Mouse (Mus musculus) liver, embryonic 14.5 days (tissue): Measurements from ENCODE around the gene Sec23a. TPM values are rescaled to one million over a fixed set of nuclear protein-coding genes. Genes with fewer than 3 reads are reported as not detected.

Experiments used
- ATAC-seq: fragments of 200-750 bp; cut with Nextera tagmentation; 2 replicates; pipeline ENCODE4 v1.8.0; 2017; ENCODE audit warnings: moderate number of reproducible peaks, mild to moderate bottlenecking, moderate library complexity; ENCODE audit not compliant: insufficient read depth
- DNase-seq, 3 experiments: peaks; one replicate each; pipeline ENCODE4 v3.0.0-alpha.2; 2012 to 2013; ENCODE audit warnings: low read depth in 3 of 3, low spot score in 3 of 3
- H3K27ac ChIP-seq: fragments of 300-500 bp; sonication (generic); 2 replicates; pipeline ENCODE4 v1.5.1; 2014; ENCODE audit warnings: moderate library complexity, mild to moderate bottlenecking, control low read depth, inconsistent platforms
- H3K27me3 ChIP-seq: fragments of 300-500 bp; sonication (generic); 2 replicates; pipeline ENCODE4 v1.6.1; 2014; ENCODE audit warnings: mild to moderate bottlenecking, low read length, moderate library complexity; ENCODE audit not compliant: control insufficient read depth, insufficient read depth
- H3K36me3 ChIP-seq: fragments of 300-500 bp; sonication (generic); replicated peaks from 2 replicates; pipeline ENCODE4 v1.6.1; 2014; ENCODE audit warnings: low read depth; ENCODE audit not compliant: control insufficient read depth, insufficient read depth
- H3K4me1 ChIP-seq, 2 experiments: fragments of 200-500 bp in 1 of 2; fragments of 300-500 bp in 1 of 2; sonication (generic) in 1 of 2; replicated peaks; 2 replicates each; pipeline ENCODE4 v1.6.1; 2012 to 2014; ENCODE audit warnings: antibody characterized with exemption in 1 of 2, inconsistent platforms in 1 of 2, low read length in 1 of 2; ENCODE audit not compliant: control insufficient read depth in 2 of 2, insufficient read depth in 2 of 2
- H3K4me2 ChIP-seq: fragments of 300-500 bp; sonication (generic); 2 replicates; pipeline ENCODE4 v1.6.1; 2014; ENCODE audit warnings: low read depth, mild to moderate bottlenecking, control low read depth, moderate library complexity
- H3K4me3 ChIP-seq, 2 experiments: fragments of 200-500 bp in 1 of 2; fragments of 300-500 bp in 1 of 2; sonication (generic) in 1 of 2; 2 replicates each; pipeline ENCODE4 v1.5.1; 2012 to 2014; ENCODE audit warnings: low read depth in 2 of 2, low read length in 2 of 2, mild to moderate bottlenecking in 2 of 2, control low read depth in 1 of 2, inconsistent platforms in 1 of 2, moderate library complexity in 1 of 2; ENCODE audit not compliant: insufficient read depth in 1 of 2
- H3K9ac ChIP-seq: fragments of 300-500 bp; sonication (generic); replicated peaks from 2 replicates; pipeline ENCODE4 v1.6.1; 2014; ENCODE audit warnings: mild to moderate bottlenecking, control low read depth, moderate library complexity
- H3K9me3 ChIP-seq: fragments of 300-500 bp; sonication (generic); 2 replicates; pipeline ENCODE4 v1.6.1; 2016; ENCODE audit warnings: low read length, mixed read lengths; ENCODE audit not compliant: control insufficient read depth
- CTCF ChIP-seq: IDR thresholded peaks from 2 replicates; pipeline ENCODE4 v1.5.1; 2016; ENCODE audit warnings: antibody characterized with exemption, low read depth, control low read depth
- EP300 ChIP-seq: IDR thresholded peaks from 2 replicates; pipeline ENCODE4 v1.6.1; 2016; ENCODE audit warnings: antibody characterized with exemption, low read depth
- WGBS: fragments of 180-500 bp; shearing (Covaris S2); extraction: QIAGEN DNeasy Blood & Tissue Kit; methylation state at CpG from one replicate; pipeline ENCODE4 v1.1.7; 2014; ENCODE audit not compliant: insufficient replicate concordance; 5-methylcytosine and 5-hydroxymethylcytosine counted together
- polyA plus RNA-seq, 2 experiments: library from polyadenylated mRNA; depleted of rRNA in 1 of 2; stranded (reverse) in 1 of 2; unstranded in 1 of 2; fragments of >200 nt; fragmentation: Nextera tagmentation in 1 of 2; extraction: Ambion mirVana in 1 of 2; gene quantifications; 2 replicates each; pipeline versions ENCODE4 v1.2.1 to v1.2.3; 2012 to 2014

The Sec23a gene
- polyA plus RNA-seq, 2 experiments = 10.6 to 25.1 TPM

- no peak overlapping the region for H3K27ac ChIP-seq
- H3K4me2 ChIP-seq = no peak overlapping the region
- DNase-seq (no peak), ATAC-seq (no peak)
- H3K9me3 ChIP-seq = no peaks in the 10 kb centered on the region
- WGBS = 54% methylated on average over 7 of the region's 7 CpGs
- no peak overlapping the region for H3K4me3 ChIP-seq
- no peaks in the 10 kb centered on the region for H3K27me3 ChIP-seq
- no peaks in the 10 kb centered on the region; a peak in 1 of 4 replicates for H3K4me1 ChIP-seq
- no peaks in the 10 kb centered on the region for H3K36me3 ChIP-seq
- TF ChIP-seq EP300 (no peak), CTCF (no peak)
- H3K9ac ChIP-seq = no peak overlapping the region
Observed at GRCm38 (mm10) chr12:58956624-58957023, 55.2 kb downstream of the Sec23a start.

GRCm38 (mm10) chr12:58956162-58956561, 55.7 kb downstream of the Sec23a start:
- Histone ChIP-seq H3K27ac (no peak overlapping the region), H3K4me2 (no peak overlapping the region), H3K36me3 (no peaks in the 10 kb centered on the region), H3K9me3 (no peaks in the 10 kb centered on the region), H3K27me3 (no peaks in the 10 kb centered on the region), H3K9ac (no peak overlapping the region), H3K4me1 (no peaks in the 10 kb centered on the region; a peak in 1 of 4 replicates), H3K4me3 (no peak overlapping the region)
- TF ChIP-seq EP300 (no peak), CTCF (no peak)
- no peak for DNase-seq
- 72% methylated on average over 7 of the region's 7 CpGs for WGBS
- ATAC-seq = no peak

- Histone ChIP-seq H3K27ac (no peak overlapping the region), H3K4me3 (no peak overlapping the region), H3K9me3 (no peaks in the 10 kb centered on the region), H3K36me3 (no peaks in the 10 kb centered on the region), H3K4me1 (no peaks in the 10 kb centered on the region), H3K27me3 (no peaks in the 10 kb centered on the region), H3K9ac (no peak overlapping the region), H3K4me2 (no peak overlapping the region)
- WGBS = 69% methylated on average over 6 of the region's 6 CpGs
- DNase-seq (no peak), ATAC-seq (no peak)
- no peak for TF ChIP-seq CTCF
- no peak for TF ChIP-seq EP300
Observed at GRCm38 (mm10) chr12:58947879-58948278, 63.9 kb downstream of the Sec23a start.

GRCm38 (mm10) chr12:58947231-58947630, 64.6 kb downstream of the Sec23a start:
- Histone ChIP-seq H3K4me3 (no peak overlapping the region), H3K9ac (no peak overlapping the region), H3K9me3 (no peaks in the 10 kb centered on the region), H3K27me3 (no peaks in the 10 kb centered on the region), H3K4me2 (no peak overlapping the region), H3K27ac (no peak overlapping the region), H3K36me3 (no peaks in the 10 kb centered on the region), H3K4me1 (no peaks in the 10 kb centered on the region)
- ATAC-seq (no peak), DNase-seq (peak; percentile 16 to 29 (median 23))
- no peak for TF ChIP-seq EP300
- TF ChIP-seq CTCF = peak; percentile 86
- WGBS = 15% methylated on average over 4 of the region's 4 CpGs

- no peak overlapping the region for H3K4me2 ChIP-seq
- no peak for DNase-seq
- TF ChIP-seq CTCF (no peak), EP300 (no peak)
- no peaks in the 10 kb centered on the region for H3K36me3 ChIP-seq
- H3K4me3 ChIP-seq = no peak overlapping the region
- H3K9me3 ChIP-seq = no peaks in the 10 kb centered on the region
- no peak for ATAC-seq
- WGBS = 50% methylated on average over 4 of the region's 4 CpGs
- no peak overlapping the region for H3K27ac ChIP-seq
- no peaks in the 10 kb centered on the region for H3K27me3 ChIP-seq
- H3K4me1 ChIP-seq = no peaks in the 10 kb centered on the region
- H3K9ac ChIP-seq = no peak overlapping the region
Observed at GRCm38 (mm10) chr12:58942544-58942943, 69.3 kb downstream of the Sec23a start.
